Mouse (Mus musculus) liver, embryonic 14.5 days (tissue): ENCODE measurements at regions not wholly inside any gene's neighbourhood (a gene's known extent, or its start where the extent isn't known, plus 50 kb on each side); places are given as distances from the start of the nearest gene placed in this dataset.
A peak's percentile ranks its signal among the peaks of the same experiment; 100 is the strongest.

Source experiments
- ATAC-seq: fragments of 200-750 bp; cut with Nextera tagmentation; 2 replicates; pipeline ENCODE4 v1.8.0; 2017; ENCODE audit warnings: moderate number of reproducible peaks, mild to moderate bottlenecking, moderate library complexity; ENCODE audit not compliant: insufficient read depth
- DNase-seq, 3 experiments: peaks; one replicate each; pipeline ENCODE4 v3.0.0-alpha.2; 2012 to 2013; ENCODE audit warnings: low read depth in 3 of 3, low spot score in 3 of 3
- H3K27ac ChIP-seq: fragments of 300-500 bp; sonication (generic); 2 replicates; pipeline ENCODE4 v1.5.1; 2014; ENCODE audit warnings: moderate library complexity, mild to moderate bottlenecking, control low read depth, inconsistent platforms
- H3K27me3 ChIP-seq: fragments of 300-500 bp; sonication (generic); 2 replicates; pipeline ENCODE4 v1.6.1; 2014; ENCODE audit warnings: mild to moderate bottlenecking, low read length, moderate library complexity; ENCODE audit not compliant: control insufficient read depth, insufficient read depth
- H3K36me3 ChIP-seq: fragments of 300-500 bp; sonication (generic); replicated peaks from 2 replicates; pipeline ENCODE4 v1.6.1; 2014; ENCODE audit warnings: low read depth; ENCODE audit not compliant: control insufficient read depth, insufficient read depth
- H3K4me1 ChIP-seq, 2 experiments: fragments of 200-500 bp in 1 of 2; fragments of 300-500 bp in 1 of 2; sonication (generic) in 1 of 2; replicated peaks; 2 replicates each; pipeline ENCODE4 v1.6.1; 2012 to 2014; ENCODE audit warnings: antibody characterized with exemption in 1 of 2, inconsistent platforms in 1 of 2, low read length in 1 of 2; ENCODE audit not compliant: control insufficient read depth in 2 of 2, insufficient read depth in 2 of 2
- H3K4me2 ChIP-seq: fragments of 300-500 bp; sonication (generic); 2 replicates; pipeline ENCODE4 v1.6.1; 2014; ENCODE audit warnings: low read depth, mild to moderate bottlenecking, control low read depth, moderate library complexity
- H3K4me3 ChIP-seq, 2 experiments: fragments of 200-500 bp in 1 of 2; fragments of 300-500 bp in 1 of 2; sonication (generic) in 1 of 2; 2 replicates each; pipeline ENCODE4 v1.5.1; 2012 to 2014; ENCODE audit warnings: low read depth in 2 of 2, low read length in 2 of 2, mild to moderate bottlenecking in 2 of 2, control low read depth in 1 of 2, inconsistent platforms in 1 of 2, moderate library complexity in 1 of 2; ENCODE audit not compliant: insufficient read depth in 1 of 2
- H3K9ac ChIP-seq: fragments of 300-500 bp; sonication (generic); replicated peaks from 2 replicates; pipeline ENCODE4 v1.6.1; 2014; ENCODE audit warnings: mild to moderate bottlenecking, control low read depth, moderate library complexity
- H3K9me3 ChIP-seq: fragments of 300-500 bp; sonication (generic); 2 replicates; pipeline ENCODE4 v1.6.1; 2016; ENCODE audit warnings: low read length, mixed read lengths; ENCODE audit not compliant: control insufficient read depth
- CTCF ChIP-seq: IDR thresholded peaks from 2 replicates; pipeline ENCODE4 v1.5.1; 2016; ENCODE audit warnings: antibody characterized with exemption, low read depth, control low read depth
- EP300 ChIP-seq: IDR thresholded peaks from 2 replicates; pipeline ENCODE4 v1.6.1; 2016; ENCODE audit warnings: antibody characterized with exemption, low read depth
- WGBS: fragments of 180-500 bp; shearing (Covaris S2); extraction: QIAGEN DNeasy Blood & Tissue Kit; methylation state at CpG from one replicate; pipeline ENCODE4 v1.1.7; 2014; ENCODE audit not compliant: insufficient replicate concordance; 5-methylcytosine and 5-hydroxymethylcytosine counted together

DNA sequence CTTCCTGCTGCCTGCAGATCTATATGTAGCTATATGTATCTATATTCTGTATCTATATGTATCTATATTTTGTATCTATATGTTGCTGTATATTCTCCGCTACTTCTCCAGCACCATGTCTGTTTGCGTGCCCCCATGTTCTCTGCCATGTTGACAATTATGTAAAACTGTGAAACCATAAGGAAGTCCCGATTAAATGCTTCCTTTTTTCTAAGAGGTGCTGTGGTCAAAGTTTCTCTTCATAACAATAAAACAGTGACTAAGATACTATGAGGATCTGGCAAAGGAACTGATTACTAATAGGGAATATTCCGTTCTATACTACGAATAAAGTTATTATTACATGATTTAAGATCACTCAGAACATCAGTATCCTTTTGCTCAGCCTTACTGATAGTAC lies 274.5 kb downstream of the Spry2 start:
- no peak overlapping the region for H3K27ac ChIP-seq
- no peaks in the 10 kb centered on the region for H3K36me3 ChIP-seq
- 56% methylated on average over 5 of the region's 5 CpGs for WGBS
- H3K4me3 ChIP-seq: no peak overlapping the region
- no peak for TF ChIP-seq CTCF
- TF ChIP-seq EP300: no peak
- H3K4me1 ChIP-seq: 0 out of 4 replicates have a peak, but pooled peaks cover 0 to 4% of the 10 kb centered on the region in 2 experiments
- no peak for ATAC-seq
- DNase-seq: no peak
- no peaks in the 10 kb centered on the region for H3K27me3 ChIP-seq
- H3K4me2 ChIP-seq: no peak overlapping the region
- H3K9ac ChIP-seq: no peak overlapping the region
- no peaks in the 10 kb centered on the region for H3K9me3 ChIP-seq

GRCm38 (mm10) chr14:105621124-105621523 lies 275.5 kb downstream of the Spry2 start:
- DNase-seq: no peak
- Histone ChIP-seq H3K4me3 (no peak overlapping the region), H3K4me1 (0 out of 4 replicates have a peak, but pooled peaks cover 0 to 4% of the 10 kb centered on the region in 2 experiments), H3K9me3 (no peaks in the 10 kb centered on the region), H3K9ac (no peak overlapping the region), H3K27me3 (no peaks in the 10 kb centered on the region), H3K4me2 (no peak overlapping the region), H3K36me3 (no peaks in the 10 kb centered on the region), H3K27ac (no peak overlapping the region)
- WGBS: 56% methylated on average over 6 of the region's 6 CpGs
- TF ChIP-seq CTCF (no peak), EP300 (no peak)
- no peak for ATAC-seq

- H3K36me3 ChIP-seq: no peaks in the 10 kb centered on the region
- no peaks in the 10 kb centered on the region for H3K27me3 ChIP-seq
- WGBS: 31% methylated on average over 8 of the region's 8 CpGs
- no peaks in the 10 kb centered on the region for H3K9me3 ChIP-seq
- no peak overlapping the region for H3K4me3 ChIP-seq
- ATAC-seq (no peak), DNase-seq (no peak)
- H3K4me2 ChIP-seq: no peak overlapping the region
- TF ChIP-seq CTCF: no peak
- TF ChIP-seq EP300: no peak
- H3K27ac ChIP-seq: no peak overlapping the region
- H3K9ac ChIP-seq: no peak overlapping the region
- peaks cover 0 to 4% of the 10 kb centered on the region in 2 experiments; a peak in 1 of 4 replicates for H3K4me1 ChIP-seq
Observed at GRCm38 (mm10) chr14:105619449-105619848, 277.2 kb downstream of the Spry2 start.

DNA sequence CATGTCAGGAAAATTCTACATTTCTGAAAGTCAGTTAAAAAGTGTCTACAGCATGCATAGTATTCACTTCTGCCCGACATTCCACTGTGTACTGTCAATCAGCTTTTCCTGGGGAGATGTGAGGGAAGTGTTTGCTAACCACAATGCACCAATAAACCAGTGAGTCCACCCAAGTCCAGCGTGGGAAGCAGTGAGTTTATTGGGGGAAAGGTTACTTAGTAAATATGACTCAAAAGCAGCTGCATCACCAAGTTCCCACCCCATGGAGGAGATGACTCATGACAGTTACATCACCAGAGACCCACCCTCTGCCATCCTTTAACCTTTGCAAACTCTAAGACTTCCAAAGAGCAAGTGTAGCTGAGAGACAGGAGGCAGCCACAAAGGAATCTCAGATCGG lies 280.9 kb downstream of the Spry2 start:
- Histone ChIP-seq H3K36me3 (no peaks in the 10 kb centered on the region), H3K27ac (no peak overlapping the region), H3K27me3 (no peaks in the 10 kb centered on the region), H3K9ac (no peak overlapping the region), H3K4me3 (no peak overlapping the region), H3K4me1 (peaks cover 0 to 4% of the 10 kb centered on the region in 2 experiments; a peak in 1 of 4 replicates), H3K9me3 (no peaks in the 10 kb centered on the region), H3K4me2 (no peak overlapping the region)
- WGBS: 30% methylated on average over 3 of the region's 3 CpGs
- TF ChIP-seq CTCF (no peak), EP300 (no peak)
- ATAC-seq: no peak
- peak in 1 of 3 experiments; percentile 1 for DNase-seq

DNA sequence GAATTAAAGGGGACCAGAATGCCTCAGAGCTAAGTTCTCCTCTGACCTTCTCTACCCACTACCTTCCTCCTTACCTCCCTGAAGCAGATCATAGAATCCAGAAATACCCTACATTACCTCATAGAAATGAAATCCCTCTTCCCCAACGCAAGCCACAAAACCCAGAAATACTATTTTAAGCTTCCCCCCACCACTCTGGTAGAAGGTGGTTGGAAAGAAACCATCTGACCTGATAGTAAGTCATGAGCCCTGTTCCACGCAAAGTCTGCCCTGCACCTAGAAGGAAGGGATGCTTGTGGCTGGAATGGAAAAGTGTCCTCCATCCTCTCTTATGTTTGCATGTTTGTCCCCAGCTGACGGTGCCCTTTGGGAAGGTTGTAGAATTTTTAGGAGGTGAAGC lies 283.8 kb downstream of the Spry2 start:
- Histone ChIP-seq H3K4me1 (no peaks in the 10 kb centered on the region; a peak in 1 of 4 replicates), H3K36me3 (no peaks in the 10 kb centered on the region), H3K9me3 (no peaks in the 10 kb centered on the region), H3K4me2 (no peak overlapping the region), H3K9ac (no peak overlapping the region), H3K27me3 (no peaks in the 10 kb centered on the region), H3K27ac (no peak overlapping the region), H3K4me3 (no peak overlapping the region)
- ATAC-seq (no peak), DNase-seq (no peak)
- WGBS: 41% methylated on average over 3 of the region's 3 CpGs
- TF ChIP-seq EP300: no peak
- no peak for TF ChIP-seq CTCF
